Mouse (Mus musculus) right cerebral cortex, adult 2 months (tissue): ENCODE measurements at regions not wholly inside any gene's neighbourhood (a gene's known extent, or its start where the extent isn't known, plus 50 kb on each side); places are given as distances from the start of the nearest gene placed in this dataset.

Source experiments
- DNase-seq, 2 experiments: peaks; one replicate each; pipeline ENCODE4 v3.0.0; 2021 to 2022; ENCODE audit warnings: low spot score in 2 of 2

GRCm38 (mm10) chr8:103938283-103939230 lies 162.9 kb upstream of the Cdh5 start:
- DNase-seq, result peak; percentile 42 to 54

DNA sequence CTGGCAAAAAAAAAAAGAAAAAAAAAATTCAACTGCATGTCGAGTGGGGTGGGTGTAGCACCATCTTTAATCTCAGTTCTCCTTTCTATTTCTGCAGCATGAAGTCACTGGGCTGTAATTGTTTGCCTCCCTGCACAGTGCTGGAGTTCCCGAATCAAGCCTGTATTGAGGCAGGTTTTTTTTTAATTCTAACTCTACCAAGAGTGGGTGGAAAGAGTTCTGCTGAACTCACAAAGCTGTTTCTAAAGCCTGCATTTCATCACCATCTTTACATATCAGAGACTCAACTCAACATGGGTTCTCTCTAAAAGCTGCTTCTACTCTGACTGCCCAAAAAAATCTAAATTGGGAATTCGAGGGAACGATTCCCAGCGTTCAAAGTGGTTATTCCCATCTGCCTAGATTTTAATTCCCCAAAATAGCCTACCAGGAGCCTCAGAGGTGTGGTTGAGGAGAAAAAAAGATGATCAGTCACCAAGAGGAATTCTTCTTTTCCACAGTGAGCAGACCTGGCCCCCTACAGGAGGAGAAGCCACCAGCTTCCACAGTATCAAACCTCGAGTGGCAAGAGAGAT lies 160.4 kb upstream of the Cdh5 start:
- DNase-seq, result peak; percentile 22 to 40

GRCm38 (mm10) chr8:103948474-103948873 lies 153.0 kb upstream of the Cdh5 start:
- no peak for DNase-seq

DNA sequence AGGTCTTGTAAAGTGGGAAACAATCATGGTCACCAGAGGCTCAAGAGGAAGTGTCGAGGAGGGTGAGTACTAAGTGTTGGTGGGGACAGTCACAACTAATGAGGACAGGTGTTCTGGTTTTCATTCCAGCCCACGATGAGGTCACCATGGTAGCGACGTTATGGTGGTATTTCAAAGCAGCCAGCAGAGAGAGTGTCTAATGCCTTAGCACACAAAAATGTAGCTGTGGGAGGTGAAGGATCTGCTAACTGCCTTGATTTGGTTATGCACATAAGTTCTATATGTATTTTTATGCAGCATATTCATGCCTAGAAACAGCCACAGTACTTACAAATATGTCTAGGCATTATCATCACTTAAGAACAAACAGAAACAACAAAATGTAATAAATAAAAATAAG lies 151.0 kb upstream of the Cdh5 start:
- DNase-seq, result peak in 1 of 2 experiments; percentile 10

DNA sequence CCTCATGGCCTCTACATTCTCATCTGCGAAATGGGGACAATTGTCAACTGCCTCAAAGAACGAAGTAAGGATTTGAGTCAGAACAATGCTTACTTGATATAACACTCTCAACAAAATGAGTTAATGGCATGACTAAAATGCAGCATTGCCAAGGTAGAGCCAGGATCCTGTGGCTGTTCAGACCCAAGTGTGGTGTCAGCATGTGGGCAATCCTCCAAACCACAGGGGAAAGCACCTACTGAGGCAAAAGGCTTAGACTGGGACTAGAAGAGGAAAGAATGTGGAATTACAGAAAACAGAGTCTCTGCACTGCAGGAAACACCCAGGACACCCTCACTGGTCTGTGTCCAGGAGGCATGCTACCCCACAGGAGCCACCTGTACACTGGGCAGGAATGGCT lies 147.8 kb upstream of the Cdh5 start:
- DNase-seq, result no peak

DNA sequence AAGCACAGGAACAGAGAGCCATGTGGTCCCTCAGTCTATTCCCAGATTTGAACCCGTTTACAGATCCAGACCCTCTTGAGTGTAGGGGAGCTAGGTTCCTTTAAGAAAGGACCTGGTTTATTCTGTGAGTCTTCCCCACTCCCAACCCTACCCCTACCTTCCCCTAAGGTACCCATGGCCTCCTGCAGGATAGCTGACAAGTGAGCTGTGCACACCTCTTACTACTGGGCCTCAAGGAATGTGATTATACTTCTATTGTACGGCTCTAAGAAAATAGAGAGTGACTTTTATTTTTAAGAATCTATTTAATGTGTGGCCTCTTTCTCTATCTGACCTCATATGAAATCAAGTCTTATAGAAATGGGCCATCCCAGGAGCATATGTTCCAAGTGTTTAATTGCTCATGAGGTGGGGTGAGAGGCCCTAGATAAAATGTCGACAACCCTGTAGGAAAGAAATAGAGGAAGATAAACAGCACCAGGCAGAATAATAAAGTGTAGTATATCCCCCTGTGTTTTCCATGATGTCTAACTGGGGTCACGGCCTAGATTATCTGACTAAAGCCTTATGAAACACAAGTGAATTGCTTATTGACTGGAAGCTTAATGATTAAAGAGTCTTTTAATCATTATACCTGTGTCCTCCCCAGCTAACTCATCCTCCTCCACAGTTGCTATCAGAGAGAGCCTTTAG lies 145.7 kb upstream of the Cdh5 start:
- no peak for DNase-seq

- DNase-seq, result no peak
Observed at GRCm38 (mm10) chr8:103964293-103964918, 137.0 kb upstream of the Cdh5 start.

GRCm38 (mm10) chr8:103969929-103970328 lies 131.5 kb upstream of the Cdh5 start:
- no peak for DNase-seq

DNA sequence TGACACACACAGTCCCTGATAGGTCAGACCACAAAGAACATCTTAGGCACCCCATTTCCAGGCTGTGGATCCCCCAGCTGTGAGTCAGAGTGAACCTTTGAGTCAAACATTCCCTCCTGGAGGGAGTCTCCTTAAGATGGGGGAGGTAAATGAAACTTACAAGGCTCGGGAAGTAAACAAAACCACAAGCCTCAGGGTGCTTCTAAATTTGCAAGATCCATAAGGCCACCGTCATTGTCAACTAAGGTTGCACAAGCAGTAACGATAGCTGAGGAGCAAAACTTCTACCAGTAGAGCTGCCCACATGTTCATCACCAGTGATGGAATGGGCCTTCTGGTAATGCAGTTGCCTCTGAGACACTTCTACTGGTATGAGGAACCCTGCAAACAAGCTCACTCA lies 130.9 kb upstream of the Cdh5 start:
- no peak for DNase-seq

DNA sequence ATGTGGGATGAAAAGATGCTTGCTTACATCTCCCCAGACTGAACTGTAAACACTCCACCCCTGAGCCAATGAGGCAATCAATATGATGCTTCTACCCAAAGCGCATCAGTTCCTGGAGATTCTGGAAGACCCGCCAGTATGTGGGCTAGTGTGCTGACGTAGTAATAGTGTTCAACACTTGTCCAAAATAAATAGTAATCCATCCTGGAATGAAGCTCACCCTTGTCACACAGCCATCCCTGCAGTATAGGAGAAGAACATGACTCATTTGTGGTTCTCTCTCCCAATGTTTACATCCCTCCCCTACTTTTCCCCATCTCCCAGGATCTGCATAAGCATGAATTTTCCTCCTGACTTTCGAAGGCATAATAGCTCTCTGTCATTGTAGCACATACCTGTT lies 130.5 kb upstream of the Cdh5 start:
- no peak for DNase-seq

GRCm38 (mm10) chr8:103976488-103976887 lies 124.9 kb upstream of the Cdh5 start:
- DNase-seq, result no peak

DNA sequence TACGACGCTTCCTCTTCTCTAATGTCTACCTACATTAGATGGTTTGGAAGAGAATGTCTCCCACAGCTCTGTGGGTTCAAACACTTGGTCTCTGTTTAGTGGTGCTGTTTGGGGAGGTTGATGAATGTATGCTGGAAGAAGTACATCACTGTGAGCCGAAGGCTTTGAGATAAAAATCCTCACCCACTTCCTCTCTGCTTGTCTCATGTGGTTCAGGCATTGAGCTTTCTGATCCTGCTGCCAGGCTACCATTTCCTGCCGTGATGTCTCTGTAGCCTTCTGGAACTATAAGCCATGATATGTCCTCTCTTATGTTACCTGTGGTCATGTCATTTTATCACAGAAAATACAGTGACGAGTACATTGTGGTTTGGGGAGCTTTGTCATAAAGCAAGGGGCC lies 122.5 kb upstream of the Cdh5 start:
- no peak for DNase-seq

- no peak for DNase-seq
Observed at GRCm38 (mm10) chr8:103983860-103984594, 117.4 kb upstream of the Cdh5 start.

DNA sequence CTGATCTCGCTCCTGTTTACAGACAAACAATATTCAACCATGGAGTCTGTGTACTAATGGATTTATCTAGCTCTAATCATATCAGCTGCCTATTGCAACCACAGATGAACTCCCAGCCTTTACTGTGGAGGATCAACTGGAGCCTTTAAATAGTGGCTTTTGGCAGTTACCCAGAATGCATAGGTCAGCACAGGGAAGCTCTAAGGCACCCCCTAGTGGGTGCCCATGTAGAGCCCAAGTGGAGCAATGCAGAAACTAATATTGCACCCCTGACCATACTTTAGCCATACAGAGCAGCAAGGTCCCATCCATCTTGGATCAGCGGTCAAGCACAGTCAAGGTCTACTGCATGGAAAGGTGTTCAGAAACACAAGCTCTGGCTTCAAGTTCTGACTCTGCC lies 115.8 kb upstream of the Cdh5 start:
- DNase-seq, result no peak

DNA sequence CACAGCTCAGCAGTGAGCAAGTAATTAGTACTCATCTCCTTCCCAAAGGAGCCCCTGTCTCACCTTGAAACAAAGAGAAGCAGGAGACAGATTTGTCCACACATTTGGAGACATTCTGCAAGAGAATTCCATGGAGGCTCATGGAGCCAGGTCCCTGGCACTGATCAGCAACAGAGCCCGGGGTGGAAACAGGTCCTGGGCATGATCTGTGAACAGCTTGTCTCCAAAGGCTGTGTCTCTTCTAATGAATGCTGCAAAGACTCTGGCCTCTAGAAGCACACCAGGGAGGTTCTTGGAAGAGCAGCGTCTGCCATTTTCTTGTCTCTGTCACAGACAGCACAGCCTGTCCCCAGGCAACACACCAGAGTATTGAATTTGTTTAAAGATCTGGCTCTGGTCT lies 107.5 kb upstream of the Cdh5 start:
- no peak for DNase-seq

DNA sequence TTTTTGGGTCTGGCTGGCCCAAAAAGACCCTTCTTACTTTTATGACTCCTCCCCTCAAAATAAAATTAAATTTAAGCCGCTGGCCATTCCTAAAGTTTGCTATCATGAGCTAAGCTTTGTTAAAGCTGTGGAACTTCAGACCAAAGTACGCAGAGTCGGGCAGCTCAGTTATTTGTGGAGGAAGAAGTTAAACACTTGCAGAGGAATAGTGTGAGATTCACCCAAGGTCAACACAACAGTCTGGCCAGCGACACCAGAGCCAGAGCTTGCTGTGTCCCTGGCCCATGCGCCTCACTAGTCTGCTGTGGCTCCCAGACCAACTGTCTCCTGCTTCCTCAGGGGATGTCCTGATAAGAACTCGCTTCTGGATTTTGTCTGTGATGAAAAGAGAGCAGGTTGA lies 103.3 kb upstream of the Cdh5 start:
- DNase-seq, result no peak

DNA sequence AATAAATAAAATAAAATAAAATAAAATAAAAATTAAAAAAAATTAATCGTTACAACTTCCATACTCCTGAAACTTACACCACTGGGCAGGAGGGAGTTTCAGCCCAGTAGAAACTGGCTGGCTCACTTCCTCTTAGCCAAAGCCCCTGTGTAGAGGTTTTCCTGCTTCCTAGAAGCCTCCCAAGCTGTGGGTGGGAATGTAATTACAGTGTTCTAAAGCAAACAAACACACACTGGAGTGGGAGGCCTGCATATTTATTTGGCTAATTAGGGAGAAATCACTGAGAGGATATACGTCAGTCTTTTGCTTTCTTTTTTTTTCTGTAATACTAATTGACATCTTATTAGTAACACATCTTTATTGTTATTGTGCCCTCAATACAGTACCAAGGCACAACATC lies 94.2 kb upstream of the Cdh5 start:
- no peak for DNase-seq

- no peak for DNase-seq
Observed at GRCm38 (mm10) chr8:104008756-104009155, 92.7 kb upstream of the Cdh5 start.

GRCm38 (mm10) chr8:104009306-104009705 lies 92.1 kb upstream of the Cdh5 start:
- no peak for DNase-seq

DNA sequence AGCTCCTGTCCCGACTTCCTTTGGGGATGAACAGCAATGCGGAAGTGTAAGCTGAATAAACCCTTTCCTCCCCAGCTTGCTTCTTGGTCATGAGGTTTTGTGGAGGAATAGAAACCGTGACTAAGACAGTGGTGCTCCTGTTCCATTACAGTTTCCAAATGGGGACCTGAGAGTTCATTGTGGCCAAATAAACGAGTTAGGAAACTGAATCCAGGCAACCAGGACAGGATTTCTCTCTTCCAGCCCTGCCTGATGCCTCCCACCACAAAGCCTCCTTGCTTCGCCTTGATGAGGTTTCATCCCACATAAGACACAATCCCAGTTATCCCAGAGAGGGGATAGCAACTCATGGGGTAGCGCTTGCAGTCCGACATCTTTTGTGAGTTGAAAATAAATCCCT lies 79.2 kb upstream of the Cdh5 start:
- no peak for DNase-seq

DNA sequence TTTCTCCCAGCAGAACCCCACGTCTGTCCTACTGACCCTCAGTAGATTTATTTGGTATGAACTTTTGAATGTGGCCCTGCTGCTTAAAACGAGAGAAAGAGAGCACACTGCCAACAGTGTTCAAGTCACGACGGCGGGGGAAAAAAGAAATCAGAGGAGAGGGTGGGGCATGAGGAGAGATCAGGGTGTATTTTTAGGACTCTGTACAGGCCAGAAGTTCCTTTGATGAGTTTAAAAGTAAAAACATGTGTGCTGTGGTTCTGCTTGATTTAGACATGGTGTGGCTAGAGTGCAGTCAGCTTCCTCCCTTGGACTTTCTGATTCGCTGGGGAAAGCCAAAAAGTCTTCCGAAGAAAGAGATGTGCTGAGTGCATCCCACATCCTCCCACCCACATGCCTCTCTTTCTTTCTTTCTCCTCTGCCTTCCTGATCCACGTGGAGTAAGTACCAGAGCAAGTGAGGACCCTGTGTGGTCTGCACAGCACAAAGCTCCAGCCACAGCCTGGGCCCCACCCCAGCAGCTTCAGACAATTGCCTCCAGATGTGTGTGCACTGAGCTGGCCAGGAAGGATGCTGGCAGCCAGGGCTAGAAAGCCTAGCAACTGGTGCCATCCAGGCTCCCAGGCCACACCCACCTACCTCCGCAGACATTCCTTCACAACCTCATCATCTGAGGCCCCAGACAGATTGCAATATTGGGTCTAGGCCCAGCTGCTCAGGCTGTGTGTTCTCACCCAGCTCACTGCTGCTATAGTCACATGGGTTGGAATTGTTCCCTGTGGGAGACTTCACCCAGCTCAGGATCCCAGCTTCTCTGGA lies 78.5 kb upstream of the Cdh5 start:
- DNase-seq, result peak; percentile 38
